In the genomic region with DNA sequence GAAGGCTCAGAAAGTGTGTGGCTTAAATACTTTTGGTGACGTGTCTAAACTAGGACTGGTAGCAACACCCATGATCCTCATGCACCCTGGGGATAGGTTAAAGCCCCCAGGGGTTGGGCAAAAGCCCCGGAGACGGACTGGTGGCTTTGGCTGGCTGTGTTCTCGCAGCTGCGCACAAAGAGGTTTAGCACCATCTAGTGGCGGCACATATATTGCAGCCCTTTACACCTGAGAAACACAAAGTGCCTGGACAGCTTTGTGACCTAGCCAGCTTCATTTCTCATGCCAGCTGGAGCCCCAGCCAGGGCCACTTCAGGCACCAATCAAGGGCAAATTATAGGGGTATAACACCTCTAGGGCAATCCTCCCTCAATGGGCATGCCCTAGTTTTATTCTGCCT, we compare ENCODE assay signal across 1 mouse cellular context.
TF ChIP-seq lines count a peak whose summit lies in the region.

No protein-coding gene starts in this region.

TF ChIP-seq in CH12.LX, 34 proteins besides CTCF, POLR2A, EP300 and RAD21:
- TF ChIP-seq MAZ (IDR thresholded peaks at IDR 0.05; ENCODE audit: low read depth, low read length) (0 out of 2 replicates have a peak, but pooled peaks have one; percentile 27), NRF1 (IDR thresholded peaks at IDR 0.05; ENCODE audit: low read depth, low read length) (peak; percentile 76), NELFE (IDR thresholded peaks at IDR 0.05; ENCODE audit: low read depth, low read length) (peak; percentile 25; the same call in 1 of the 2 replicates), SMC3 (IDR thresholded peaks at IDR 0.05; ENCODE audit: low read depth, low read length) (peak; percentile 64)
